Mouse (Mus musculus): ENCODE results near the gene Cntnap4.
"Not testable (repeated sequence)": the region's sequence is repeated elsewhere in the genome, so short reads cannot be mapped to it uniquely, and the experiment has no call there.

Gene Cntnap4

DNA sequence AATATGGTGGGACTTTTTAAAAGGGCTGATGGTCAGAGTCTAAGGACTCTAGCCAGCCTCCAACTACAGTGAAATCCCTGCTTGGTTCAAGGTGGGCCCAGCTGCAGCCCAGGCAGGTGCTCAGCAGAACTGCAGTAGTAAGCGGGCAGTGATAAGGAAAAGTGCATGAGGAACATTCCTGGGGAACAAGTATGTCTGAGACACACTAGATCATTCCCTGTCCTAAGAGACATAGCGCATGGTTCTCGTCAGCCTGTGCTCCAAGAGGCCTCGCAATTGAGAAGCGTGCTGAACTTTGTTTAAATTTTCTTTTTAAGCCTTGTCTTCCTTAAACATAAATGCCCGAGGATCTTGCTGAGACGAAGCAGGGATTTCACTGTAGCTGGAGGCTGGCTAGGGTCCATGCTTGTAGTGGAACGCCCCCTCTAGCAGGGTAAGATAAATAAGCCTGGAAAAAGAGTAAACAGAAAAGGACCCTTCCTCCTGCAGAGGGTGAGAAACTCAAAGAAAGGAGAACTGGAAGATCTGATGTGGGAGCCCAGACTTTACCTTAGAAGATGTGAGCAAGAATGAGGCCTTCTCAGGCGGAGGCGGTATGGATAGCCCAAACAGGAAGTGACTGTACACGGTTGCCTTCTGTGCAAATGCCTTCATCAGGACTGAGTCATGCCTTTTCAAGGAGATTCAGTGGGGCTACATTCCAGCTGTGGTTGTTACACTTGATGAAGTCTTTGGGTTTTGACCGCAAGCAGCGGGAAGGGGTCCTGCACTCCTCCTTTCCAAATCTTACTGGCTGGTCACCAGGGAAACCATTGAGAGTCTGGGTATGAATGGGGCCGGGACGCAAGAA is 161.0 kb downstream of the Cntnap4 start:
- no peak for DNase-seq

DNA sequence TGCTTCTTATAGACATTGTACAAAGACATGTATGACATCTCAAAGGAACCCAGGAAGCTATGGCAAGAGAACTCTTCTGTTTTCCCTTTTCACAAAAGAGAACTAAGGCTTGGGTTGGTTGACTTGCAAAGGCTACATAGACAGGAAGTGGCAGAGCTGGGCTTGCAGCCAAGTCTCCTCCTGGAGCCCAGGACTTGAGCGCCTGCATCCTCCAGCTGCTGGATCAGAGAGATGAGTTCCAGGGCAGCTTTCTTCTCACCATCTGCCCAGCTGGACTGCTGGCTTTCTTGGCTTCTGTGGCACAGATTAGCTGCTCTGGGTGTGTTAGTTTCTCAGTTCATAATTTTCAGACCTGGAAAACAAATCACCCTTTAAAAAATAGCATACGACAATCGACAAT is 165.7 kb downstream of the Cntnap4 start:
- peak; percentile 30 for DNase-seq

DNA sequence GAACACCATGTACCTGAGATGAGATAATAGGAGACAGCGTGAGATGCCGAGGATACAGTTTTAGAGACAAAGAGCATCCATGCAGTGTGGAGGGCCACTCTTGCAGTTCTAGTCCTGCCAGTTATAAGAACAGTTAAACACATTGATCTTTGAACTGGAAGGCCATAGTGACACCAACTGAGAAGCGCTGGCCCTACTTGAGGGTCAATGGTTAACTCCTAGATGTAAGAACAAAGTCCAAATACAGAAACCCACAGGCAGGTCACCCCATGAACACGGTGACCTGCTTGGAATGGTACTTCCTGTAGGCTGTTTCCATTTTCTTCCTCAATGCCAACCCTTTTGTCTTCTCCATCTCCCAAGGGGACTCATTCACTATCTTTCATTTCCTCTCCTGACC is 173.5 kb downstream of the Cntnap4 start:
- DNase-seq = no peak

DNA sequence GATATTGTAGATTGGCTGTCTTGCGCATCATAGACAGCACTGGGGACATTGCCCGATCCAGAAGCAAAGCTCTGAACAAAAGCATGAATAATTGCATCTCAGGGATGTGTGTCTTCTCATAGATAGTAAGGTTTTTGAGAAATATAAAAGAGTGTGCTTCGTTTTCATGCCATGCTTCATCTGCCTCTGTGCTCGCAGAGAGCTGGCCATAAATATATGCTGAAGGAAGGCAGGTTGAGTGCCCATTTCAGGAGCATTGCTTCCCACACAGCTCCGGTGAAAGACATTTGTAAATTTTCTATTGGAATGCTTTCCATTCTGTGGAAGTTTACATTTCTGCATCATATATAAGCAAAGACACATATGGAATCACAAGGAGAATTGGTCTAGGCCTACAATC is 177.5 kb downstream of the Cntnap4 start:
- no peak for DNase-seq

DNA sequence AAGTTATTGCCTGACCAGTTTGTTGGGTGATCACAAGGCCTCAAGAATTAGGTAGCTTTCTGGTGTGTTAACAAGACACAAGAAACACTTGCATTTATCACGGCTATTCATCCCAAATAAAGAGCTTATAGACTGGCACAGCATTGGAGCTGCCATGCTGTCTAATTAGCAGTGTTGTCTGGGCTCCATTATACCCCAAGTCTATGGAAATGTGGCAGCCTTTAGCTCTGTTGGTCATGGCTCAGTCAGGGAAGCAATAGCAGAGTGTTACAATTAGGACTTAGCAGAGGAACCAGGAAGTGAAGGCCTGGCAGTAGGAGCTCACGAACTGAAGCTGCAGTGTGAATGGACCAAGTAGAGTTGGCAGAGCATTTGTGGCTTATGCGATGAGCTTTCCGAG is 185.3 kb downstream of the Cntnap4 start:
- no peak for DNase-seq

DNA sequence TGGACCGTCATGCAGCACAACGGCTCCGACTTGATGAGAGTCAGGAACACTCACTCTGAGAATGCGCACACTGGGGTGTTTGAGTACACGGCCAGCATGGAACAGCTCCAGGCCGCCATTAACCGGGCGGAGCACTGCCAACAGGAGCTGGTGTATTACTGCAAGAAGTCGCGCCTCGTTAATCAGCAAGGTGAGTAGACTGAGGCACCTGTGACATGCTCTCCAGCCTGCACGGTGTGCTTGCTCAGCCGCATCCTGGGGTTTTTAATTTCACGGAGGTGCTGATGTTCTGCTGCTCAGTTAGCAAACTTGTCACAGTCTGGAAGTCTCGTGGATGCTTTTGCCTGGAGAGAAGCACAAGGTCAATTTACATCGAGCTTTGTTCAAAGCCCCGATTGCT is 233.2 kb downstream of the Cntnap4 start:
- no peak for DNase-seq

DNA sequence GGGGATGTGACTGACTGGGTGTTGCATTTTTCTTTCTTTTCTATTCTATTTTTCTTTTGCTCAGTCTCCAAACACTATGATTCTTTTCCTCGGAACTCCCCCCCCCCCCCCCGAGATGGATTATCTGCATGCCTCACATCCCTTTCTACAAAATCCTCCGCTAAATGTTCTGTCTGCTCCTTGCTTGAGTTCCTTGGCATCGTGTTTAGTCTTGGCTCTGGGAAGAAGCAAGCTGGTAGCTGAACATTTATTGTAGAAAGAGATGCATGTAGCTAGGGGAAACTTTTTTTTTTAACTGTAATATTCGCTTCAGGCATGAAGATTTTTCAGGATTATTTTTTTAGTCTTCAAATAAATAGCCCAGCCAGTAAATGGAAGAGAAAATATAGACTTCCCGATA is 239.5 kb downstream of the Cntnap4 start:
- DNase-seq = no peak

DNA sequence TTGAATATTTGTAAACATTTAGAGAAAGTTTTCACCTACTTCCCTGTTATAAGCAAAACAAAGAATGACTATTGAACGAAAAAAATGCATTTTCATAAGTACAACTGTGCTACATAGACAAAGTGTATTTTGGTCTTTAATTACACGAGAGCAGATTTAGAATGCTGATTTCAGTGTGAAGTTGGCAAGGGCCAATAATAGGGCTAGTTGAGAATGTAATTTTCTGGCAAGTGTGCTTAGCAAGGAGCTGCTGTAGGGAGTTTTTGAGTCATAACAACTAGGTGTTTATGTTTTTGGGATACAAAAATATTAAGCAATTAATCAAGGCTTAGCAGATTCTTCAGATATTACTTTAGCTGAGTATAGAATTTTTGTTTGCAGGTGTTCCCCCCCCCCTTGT is 271.2 kb downstream of the Cntnap4 start:
- DNase-seq = no peak

DNA sequence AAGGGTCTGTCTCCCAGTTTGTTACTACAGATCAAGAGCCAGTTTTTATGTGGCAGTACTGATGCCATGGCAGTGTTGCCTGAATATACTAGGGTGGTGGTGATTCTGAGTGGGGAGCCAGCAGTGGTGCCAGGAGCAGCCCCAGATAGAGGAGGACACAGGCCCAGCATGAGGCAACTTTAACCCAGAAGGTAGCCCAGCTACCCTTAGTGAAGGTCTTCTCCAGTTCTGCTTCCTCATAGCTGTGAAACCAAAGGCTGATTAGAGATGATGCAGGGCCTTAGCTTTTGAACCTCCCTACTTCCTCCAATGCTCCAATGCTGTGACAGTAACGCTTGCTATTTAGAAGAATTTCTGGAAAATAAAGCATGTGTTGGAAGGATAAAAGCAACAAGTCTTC is 279.7 kb downstream of the Cntnap4 start:
- not testable (repeated sequence) for DNase-seq

DNA sequence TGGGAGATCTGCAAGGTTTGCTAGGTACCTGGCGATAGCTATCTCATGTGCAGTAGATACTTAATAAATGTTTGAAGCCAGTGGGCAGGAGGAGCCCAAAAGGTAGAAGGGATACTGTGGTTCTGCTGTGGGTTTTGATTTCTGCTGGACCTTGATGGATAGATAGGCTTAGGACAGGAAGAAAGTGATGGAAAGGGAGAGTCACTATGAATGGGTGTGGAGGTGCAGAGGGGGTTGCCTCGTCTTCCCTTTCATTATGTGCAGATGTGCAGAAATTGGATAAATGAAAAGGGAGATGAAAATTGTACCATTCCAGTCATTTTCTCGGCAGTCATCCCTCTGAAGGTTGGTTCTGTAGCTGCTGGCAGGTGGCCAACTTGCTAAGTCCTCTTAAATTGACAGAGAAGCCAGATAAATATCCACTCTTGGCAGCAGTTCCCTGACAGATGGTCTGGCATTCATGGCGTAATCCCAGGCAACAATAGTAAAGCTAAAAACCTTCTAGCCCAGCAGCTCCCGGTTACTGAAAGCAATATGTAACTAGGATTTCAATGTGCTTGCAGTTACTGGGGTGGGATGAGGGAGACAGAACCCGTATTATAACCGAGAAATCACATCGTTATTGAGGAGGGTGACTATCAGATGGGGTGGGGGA is 336.7 kb downstream of the Cntnap4 start:
- DNase-seq = peak; percentile 77

DNA sequence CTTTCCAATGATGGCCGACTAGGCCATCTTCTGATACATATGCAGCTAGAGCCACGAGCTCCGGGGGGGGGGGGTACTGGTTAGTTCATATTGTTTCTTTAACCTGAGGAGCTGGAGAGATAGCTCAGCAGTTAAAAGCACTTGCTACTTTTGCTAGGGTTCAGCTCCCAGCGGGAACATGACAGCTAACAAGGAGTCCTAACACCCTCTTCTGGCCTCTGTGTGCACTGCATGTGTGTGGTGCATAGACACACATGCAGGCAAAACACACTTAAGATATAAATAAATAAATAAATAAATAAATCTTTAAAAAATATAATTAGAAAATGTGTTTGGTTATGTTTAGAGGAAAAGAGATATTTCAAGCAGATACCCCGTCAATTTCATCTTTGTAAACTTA is 339.7 kb downstream of the Cntnap4 start:
- DNase-seq = peak; percentile 50

DNA sequence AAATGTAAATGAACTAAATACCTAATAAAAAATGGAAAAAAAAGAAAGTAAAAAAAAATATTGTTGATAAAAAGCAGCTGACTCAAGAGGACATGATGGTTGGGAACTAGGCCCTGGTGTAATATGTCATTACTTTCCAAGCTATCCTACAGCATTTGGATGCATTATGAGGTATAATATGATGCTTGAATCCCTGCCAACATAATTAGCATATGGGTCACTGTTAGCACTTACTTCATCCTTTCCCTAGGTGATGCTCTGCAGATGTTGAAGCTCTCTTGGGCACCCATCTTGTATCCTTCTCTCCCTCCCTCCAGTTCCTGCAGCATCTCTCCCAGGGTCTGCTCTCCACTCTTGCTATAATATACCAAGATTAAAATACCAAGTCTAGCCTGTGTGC is 341.6 kb downstream of the Cntnap4 start:
- DNase-seq = no peak

DNA sequence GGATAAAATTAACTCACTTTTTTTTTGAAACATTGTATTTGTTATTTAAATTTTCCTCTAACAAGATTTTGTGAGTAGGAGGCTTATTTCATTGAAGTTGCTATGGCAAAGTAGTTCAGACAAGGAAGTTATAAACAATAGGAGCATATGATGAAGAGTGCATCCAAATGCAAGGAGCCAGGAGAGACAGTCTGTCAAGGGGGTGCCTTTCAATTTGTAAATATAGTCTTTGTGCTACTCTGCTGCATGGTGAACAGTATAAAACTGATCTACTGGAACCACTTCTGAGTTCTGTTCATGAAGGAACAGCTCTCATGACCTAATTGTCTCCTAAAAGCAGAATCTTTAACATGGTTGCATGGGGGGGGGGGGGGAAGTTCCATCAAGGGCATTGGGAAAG is 352.3 kb downstream of the Cntnap4 start:
- DNase-seq = no peak

DNA sequence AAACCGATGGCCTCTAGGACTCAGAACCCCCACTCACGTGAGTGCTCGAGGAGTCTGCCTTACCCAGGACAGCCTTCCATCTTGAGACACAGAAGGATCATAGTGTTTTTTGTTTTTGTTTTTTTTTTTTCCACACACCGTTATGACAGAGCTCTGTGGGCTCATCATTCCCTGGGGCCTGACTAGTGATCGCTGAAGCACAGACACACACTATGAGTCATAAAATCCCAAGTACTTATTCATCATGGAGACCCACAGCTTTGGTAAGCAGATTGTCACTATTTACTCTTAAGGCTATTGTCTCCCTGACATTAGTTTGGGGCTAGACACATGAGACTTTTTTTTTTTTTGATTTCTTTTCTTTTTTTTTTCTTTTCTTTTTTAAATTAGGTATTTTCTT is 352.9 kb downstream of the Cntnap4 start:
- no peak for DNase-seq
